In the genomic region with DNA sequence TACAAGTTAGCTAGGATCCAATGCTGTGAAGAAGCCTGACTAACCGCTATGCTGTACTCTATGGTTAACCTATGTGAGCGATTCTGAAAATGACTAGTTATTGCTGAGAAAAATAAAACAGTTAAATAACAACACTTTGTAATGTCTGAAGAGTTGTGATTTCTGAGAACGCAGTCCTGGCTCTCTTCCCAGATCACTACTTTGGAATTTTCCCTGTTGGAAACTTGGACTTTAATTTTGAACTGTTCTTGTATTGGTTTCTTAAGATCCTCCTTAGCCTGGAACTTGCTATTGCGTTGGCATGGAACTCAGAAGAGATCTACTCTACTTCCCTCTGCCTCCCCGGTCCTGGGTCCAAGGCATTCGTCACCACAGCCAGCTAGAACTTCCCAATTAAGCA, we compare ENCODE assay signal across 22 mouse cellular contexts. TPM values are rescaled to one million over a fixed set of nuclear protein-coding genes. Genes with fewer than 3 reads are reported as not detected.
"Had no signal": no experiment of that assay in that cellular context is flagged by ENCODE, and none has a peak within 500 bp of the region (broad histone marks: within the 10 kb centered on the region; RNA-seq: fewer than 3 reads in every experiment).

No protein-coding gene starts in this region.

- H3K4me1 ChIP-seq: stomach, embryonic 15.5 days had no signal

- H3K27ac ChIP-seq: neural tube, embryonic 13.5 days; neural tube, embryonic 15.5 days; stomach, embryonic 15.5 days; stomach, postnatal 0 days had no signal

- H3K4me2 ChIP-seq: neural tube, embryonic 13.5 days; neural tube, embryonic 15.5 days; stomach, embryonic 15.5 days had no signal

- DNase-seq: retina, postnatal 1 day; right cerebral cortex, adult 18-20 months; right cerebral cortex, postnatal 14 days; right cerebral cortex, postnatal 25 days; right cerebral cortex, postnatal 4 days; spleen, adult 18-20 months; thymus, adult 18-20 months; thymus, adult 2 months; thymus, postnatal 14 days; thymus, postnatal 25 days; thymus, postnatal 4 days had no signal

- H3K4me3 ChIP-seq: neural tube, embryonic 13.5 days; neural tube, embryonic 15.5 days; stomach, embryonic 15.5 days had no signal

- H3K27me3 ChIP-seq: neural tube, embryonic 13.5 days; neural tube, embryonic 15.5 days; stomach, embryonic 15.5 days had no signal

- H3K9ac ChIP-seq: neural tube, embryonic 13.5 days; neural tube, embryonic 15.5 days; stomach, embryonic 15.5 days had no signal

RNA-seq across cellular contexts. Expression of gene 2900092C05Rik, which starts 28.5 kb away (rescaled TPM):
- polyA plus RNA-seq: neural tube, embryonic 13.5 days; neural tube, embryonic 14.5 days; neural tube, embryonic 15.5 days; small intestine, adult 2 months; spleen, adult 2 months; stomach, embryonic 14.5 days; stomach, embryonic 15.5 days; stomach, embryonic 16.5 days; stomach, postnatal 0 days; thymus, adult 2 months; thymus, postnatal 0 days; urinary bladder, adult 2 months had no signal
